Mouse (Mus musculus): Measurements from ENCODE around the gene Dcpp1.

Gene Dcpp1

DNA sequence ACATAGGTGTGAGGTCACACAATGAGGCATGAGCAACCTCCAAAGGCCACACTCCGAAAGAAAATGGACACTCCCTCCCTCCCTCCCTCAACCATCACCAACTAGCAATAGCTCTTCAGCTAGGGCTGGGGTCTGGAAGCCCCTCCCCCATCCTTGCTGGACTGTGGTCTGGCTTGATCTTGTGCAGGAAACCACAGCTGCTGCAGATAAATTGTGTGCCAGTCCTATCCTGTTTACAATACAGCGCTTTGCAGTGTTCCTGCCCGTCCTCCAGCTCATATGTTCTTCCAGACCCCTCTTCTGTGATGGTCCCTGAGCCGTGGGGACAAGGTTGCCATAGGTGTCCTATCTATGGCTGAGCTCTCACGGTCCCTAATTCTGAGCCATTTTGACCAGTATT is 50.5 kb downstream of the Dcpp1 start:
- no peak for DNase-seq
